Mouse (Mus musculus) inflammation-experienced regulatory T-cells, adult 6 months (primary cell): ENCODE data around the gene Tm7sf3. TPM values are rescaled to one million over a fixed set of nuclear protein-coding genes. Genes with fewer than 3 reads are reported as not detected.
A peak's percentile ranks its signal among the peaks of the same experiment; 100 is the strongest.

ENCODE experiments used
- ATAC-seq: one replicate; pipeline ENCODE4 v1.8.0; 2017
- polyA plus RNA-seq, 3 experiments: library from polyadenylated mRNA; unstranded; fragments of 100-300 nt; shearing (Covaris generic); gene quantifications; one replicate each; pipeline ENCODE4 v1.2.1; 2017

Gene Tm7sf3
- polyA plus RNA-seq, 3 experiments from 2014 or later, result 2.0 to 3.6 (median 3.0) TPM

DNA sequence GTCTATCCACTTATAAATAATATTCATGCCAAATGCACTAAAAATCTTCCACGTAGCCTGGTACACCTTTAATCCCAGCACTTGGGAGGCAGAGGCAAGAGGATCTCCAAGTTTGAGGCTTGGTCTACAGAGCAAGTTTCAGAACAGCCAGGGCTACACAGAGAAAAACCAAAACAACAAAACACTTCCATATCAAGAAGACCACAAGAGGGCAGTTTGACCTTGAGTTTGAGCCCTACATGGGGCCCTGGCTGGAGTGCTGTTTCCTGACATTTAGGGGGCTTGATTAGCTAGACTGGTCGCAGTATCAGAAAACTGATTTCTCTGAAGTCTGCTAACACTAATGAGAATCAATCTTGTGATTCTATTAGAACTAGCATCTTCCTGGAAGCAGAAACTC lies 18.0 kb upstream of the Tm7sf3 start:
- ATAC-seq, result no peak

DNA sequence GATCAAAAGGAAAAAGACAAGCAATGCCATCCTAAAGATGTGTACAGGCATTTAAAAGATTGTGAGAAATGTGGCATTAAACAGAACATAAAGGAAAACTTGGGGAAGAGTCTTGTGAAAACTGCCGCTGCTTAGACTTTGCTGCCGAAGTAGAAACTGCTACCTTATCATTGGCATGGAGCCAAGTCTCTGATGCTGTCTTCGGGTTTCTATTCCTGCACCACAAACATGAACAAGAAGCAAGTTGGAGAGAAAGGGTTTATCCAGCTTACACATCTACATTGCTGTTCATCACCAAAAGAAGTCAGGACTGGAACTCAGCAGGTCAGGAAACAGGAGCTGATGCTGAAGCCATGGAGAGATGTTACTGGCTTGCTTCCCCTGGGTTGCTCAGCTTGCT lies 10.6 kb upstream of the Tm7sf3 start:
- ATAC-seq, result no peak

DNA sequence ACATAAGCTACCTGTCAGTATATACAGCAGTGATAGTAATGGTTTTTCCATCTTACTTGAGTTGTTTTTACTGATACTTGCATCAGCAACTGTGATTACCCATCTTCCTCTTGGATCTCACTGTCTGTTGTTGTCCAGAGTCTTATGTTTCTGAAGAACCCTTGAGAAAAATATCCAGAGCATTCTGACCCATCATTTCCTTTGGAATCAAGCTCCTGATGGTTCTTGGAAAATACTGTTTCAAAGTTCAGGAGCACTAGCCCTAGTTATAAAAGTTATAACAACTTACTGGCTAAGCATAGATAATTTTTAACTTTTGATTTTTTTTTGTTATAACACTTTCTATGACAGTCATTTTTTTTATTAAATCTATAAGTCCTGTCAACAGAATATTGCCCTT lies 8.8 kb upstream of the Tm7sf3 start:
- no peak for ATAC-seq

DNA sequence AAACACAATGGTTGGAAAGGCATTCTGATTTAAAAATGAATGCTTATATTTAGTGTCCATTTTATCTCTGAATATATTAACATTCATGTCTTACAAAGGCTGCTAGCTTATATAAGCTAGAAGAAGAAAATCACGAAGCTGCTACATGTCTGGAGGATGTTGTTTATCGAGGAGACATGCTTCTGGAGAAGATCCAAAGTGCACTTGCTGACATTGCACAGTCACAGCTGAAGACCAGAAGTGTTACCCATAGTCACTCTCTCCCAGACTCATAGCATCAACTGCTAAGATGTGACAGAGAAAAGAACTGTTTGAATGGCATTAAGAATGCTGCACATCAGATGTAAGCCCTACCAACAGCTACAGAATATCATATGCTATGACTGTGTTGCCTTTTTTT lies 7.4 kb upstream of the Tm7sf3 start:
- ATAC-seq, result no peak

GRCm38 (mm10) chr6:146643184-146643570 lies 553 bp upstream of the Tm7sf3 start:
- ATAC-seq, result no peak

DNA sequence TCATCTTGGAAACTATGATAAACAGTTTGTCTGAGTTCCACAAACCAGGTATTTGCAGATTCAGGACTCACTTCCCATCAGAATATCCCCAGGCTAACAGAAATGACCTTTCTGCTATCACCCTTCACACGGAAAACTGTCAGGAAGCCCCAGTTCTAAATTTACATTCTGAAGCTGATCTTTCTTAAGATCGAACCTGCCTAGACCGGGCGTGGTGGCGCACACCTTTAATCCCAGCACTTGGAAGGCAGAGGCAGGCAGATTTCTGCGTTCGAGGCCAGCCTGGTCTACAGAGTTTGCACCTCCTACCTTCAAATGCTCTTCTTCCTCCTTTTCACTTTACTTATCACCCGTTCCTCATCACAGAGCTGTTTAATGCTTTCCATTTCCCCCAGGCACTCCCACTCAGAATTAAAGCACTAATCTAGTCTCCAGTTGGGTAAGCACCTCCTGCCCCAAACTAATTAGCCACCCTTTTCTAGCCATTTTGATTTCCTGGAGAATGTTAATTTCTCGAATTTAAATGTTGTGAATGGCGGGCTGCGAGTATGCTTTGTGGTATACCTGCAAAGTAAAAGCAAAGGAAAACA lies 908 bp downstream of the Tm7sf3 start:
- ATAC-seq, result peak; percentile 6

GRCm38 (mm10) chr6:146640991-146641390 lies 1.6 kb downstream of the Tm7sf3 start:
- ATAC-seq, result no peak

GRCm38 (mm10) chr6:146640068-146640965 lies 2.3 kb downstream of the Tm7sf3 start:
- ATAC-seq, result no peak

DNA sequence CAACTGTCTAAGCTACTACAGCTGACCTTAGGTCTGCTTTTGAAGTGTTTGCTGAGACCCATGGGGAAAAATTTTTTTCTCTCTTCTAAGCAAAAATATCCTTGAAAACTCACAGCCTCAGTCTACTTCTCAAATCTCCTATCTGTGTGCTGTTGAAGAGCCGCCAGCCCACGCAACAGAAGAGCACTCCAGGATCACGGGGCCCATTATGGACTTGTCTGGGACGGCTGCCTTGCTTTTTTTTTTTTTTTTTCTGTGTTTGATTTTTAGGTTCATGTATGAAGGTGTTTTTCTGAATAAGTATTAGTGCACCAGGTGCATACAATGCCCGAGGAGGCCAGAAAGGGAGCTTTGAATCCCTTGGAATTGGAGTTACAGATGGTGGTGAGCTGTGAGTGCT lies 6.1 kb downstream of the Tm7sf3 start:
- no peak for ATAC-seq

- ATAC-seq, result no peak
Measured at GRCm38 (mm10) chr6:146634759-146635606, 7.6 kb downstream of the Tm7sf3 start.

DNA sequence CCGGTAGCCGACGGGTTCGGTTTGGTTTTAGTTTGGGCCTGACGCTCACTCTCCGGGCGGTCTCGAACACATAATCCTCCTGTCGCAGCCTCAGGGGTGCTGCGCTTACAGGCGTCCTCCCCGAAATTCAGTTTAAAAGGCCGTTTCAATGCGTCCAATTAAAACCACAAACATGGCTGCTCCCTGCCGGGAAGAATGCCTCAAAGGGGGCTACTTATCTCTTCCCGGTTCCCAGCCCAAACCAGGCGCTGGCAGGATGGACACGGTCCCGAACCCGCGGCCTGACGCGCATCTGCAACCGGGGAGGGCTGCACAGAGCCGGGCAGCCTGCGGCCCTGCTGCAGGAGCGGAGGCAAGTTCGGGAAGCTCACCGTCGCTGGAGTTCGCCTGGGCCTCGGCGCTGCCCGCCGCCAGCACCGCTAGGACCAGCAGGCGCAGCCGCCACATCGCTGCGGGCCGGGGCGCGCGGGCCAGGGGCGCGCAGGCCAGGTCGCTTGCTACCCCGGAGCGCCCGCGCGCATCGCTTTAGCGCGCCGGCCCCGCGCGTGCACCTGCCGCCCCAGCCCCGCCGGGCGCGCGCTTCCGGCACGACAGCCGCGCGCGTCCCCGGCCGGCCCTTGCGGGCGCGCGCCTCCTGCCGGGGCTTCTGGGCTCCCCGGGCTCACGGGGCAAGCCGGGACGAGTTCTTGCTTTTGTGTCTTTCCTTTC lies 8.5 kb downstream of the Tm7sf3 start:
- peak; percentile 78 for ATAC-seq

- no peak for ATAC-seq
Measured at GRCm38 (mm10) chr6:146633629-146634014, 9.0 kb downstream of the Tm7sf3 start.

- no peak for ATAC-seq
Measured at GRCm38 (mm10) chr6:146633097-146633496, 9.5 kb downstream of the Tm7sf3 start.

GRCm38 (mm10) chr6:146632403-146632802 lies 10.2 kb downstream of the Tm7sf3 start:
- ATAC-seq, result no peak

DNA sequence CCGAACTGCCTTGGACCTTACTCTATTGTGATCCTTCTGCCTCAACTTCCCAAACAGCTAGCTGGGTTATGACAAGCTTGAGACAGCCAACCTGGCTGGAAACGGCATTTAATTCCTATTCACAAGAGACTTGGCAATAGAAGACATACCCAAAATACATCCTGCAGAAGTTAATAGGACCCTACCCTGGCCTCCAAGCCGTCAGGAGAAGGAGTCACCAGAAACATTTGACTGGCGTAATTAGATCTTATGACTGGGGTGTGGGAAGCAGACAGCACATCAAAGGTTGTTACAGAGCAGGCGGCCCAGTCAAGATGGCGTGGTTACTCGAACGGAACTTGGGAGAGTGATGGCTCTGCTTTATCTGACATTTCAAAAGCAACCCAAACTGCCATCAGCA lies 10.8 kb downstream of the Tm7sf3 start:
- ATAC-seq, result no peak

DNA sequence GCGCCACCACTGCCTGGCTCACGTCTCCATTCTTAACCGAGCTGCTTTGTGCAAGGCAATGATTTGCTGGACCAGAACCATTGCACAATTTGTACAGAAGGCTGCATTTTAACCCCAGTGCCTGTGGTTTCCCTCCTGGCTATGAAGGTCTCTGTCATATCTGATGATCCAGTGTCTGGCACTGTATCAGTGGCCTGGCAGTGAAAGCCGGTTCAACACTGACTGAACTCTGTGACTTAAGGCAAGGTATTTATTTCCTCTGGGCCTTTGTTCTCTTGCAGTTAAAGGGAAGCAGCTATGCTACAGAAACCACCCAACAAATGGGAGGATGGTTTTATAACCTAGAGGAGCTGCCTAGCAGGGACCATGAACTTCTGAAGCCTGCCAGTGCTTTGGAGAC lies 11.7 kb downstream of the Tm7sf3 start:
- ATAC-seq, result no peak

DNA sequence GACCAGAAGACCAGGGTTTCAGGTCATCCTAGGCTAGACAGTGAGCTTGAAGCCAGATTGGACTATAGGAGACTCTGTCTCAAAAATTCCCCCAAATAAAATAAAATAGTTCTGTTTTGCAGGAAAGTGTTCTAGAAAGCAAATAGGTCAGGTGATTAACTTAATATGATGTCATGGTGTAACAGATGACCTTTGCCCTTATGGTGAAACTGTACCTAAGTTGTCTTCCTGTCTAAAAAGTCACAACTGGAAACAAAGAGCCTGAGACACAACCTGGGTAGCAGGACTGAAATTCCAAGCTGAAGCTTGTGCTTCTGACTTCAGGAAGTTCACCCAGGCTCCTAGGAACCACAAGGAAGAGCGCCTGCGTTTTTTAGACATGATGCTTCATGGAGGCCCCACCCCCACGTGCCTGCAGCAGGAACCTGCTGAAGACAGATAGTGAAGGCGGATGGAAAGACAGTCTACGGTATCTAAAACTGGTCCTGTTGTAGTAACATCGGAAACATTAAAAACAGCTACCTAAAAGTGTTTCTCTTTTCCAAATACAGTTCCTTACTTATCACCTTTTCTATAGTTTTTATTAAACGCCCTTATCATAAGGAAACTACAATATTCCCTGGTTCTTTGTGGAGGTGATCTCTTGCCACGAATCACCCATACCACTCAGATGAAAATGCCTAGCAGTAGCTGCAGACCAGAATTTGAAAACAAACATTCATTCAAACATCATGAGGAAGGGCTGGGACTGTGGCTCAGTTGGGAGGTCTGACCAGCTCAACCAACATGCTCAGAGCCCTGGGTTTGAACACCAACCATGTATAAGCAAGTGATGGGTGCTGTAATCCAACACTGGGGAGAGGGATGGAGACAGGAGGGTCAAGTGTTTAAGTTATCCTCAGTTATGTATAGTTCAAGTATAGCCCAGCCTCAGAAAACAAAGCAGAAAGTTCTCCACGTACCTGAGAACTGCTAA lies 12.6 kb downstream of the Tm7sf3 start:
- ATAC-seq, result no peak

GRCm38 (mm10) chr6:146628123-146628522 lies 14.5 kb downstream of the Tm7sf3 start:
- no peak for ATAC-seq

DNA sequence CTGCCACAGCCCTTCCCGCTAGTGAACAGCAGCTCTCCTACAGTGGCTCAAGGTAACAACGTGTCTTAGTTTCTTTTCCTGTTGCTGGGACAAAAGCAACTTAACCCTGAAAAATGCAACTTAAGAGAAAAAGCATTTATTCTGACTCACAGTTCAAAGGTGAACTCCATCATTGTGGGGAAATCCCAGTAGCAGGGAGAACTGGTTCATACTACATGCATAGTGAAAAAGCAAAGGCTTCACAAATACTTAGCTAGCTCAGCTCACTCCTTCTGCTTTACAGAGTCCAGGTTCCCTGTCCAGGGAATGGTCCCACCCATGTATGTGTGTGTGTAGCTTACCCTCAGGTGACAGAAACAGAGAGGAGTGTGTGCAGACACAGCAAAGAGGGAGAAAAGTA lies 26.0 kb downstream of the Tm7sf3 start:
- peak; percentile 28 for ATAC-seq

DNA sequence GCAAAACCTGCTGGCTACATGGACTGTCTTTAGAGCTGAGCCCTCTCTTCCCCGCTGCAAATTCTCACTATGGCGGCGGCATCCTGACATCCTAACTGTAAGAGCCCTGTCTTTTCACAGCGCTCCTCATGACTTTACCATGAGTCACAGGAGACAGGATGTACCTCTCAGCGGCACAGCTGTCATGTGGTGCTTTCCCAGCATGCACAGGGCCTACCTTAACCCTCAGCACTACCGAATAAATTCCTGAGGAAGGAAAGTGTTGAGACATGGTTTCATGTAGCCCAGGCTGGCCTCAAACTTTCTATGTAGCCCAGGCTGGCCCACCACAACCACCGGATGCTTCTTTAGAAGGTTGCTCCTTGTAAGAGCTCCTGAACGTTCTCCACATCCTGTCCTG lies 26.7 kb downstream of the Tm7sf3 start:
- peak; percentile 21 for ATAC-seq

- ATAC-seq, result no peak
Measured at GRCm38 (mm10) chr6:146614541-146614940, 28.1 kb downstream of the Tm7sf3 start.
